Mouse (Mus musculus) embryonic fibroblast, embryonic 13.5 days (primary cell): ENCODE measurements at regions not wholly inside any gene's neighbourhood (a gene's known extent, or its start where the extent isn't known, plus 50 kb on each side); places are given as distances from the start of the nearest gene placed in this dataset.

ENCODE experiments used
- CTCF ChIP-seq: IDR thresholded peaks from 2 replicates; pipeline ENCODE4 v1.5.1; 2011; ENCODE audit warnings: mild to moderate bottlenecking, control low read depth, low read length, moderate library complexity, borderline replicate concordance; ENCODE audit not compliant: insufficient read depth
- POLR2A ChIP-seq: IDR thresholded peaks from 2 replicates; pipeline ENCODE4 v1.6.1; 2011; ENCODE audit warnings: low read depth, mild to moderate bottlenecking, control low read depth, low read length, moderate library complexity

- TF ChIP-seq CTCF (no peak), POLR2A (no peak)
These were observed 632.4 kb upstream of the Ptbp2 start for GRCm38 (mm10) chr3:120416634-120417033.
